Mouse (Mus musculus): ENCODE measurements around the gene Slc17a7. TPM values are rescaled to one million over a fixed set of nuclear protein-coding genes. Genes with fewer than 3 reads are reported as not detected.

Slc17a7 gene
- polyA plus RNA-seq, 1 experiment from 2014 or later, result not detected

- DNase-seq (ENCODE audit: low spot score), result peak; percentile 98
These were observed 9.4 kb upstream of the Slc17a7 start, which contains the start of the genes Pih1d1 and Aldh16a1 for GRCm38 (mm10) chr7:45154096-45154992. Gene Pih1d1, plus strand, starts transcription at chr7:45154303. Gene Aldh16a1, minus strand, starts transcription at chr7:45154584.

GRCm38 (mm10) chr7:45154993-45155514 lies 8.7 kb upstream of the Slc17a7 start:
- DNase-seq (ENCODE audit: low spot score), result peak; percentile 55

- no peak for DNase-seq (ENCODE audit: low spot score)
These were observed 8.2 kb upstream of the Slc17a7 start for GRCm38 (mm10) chr7:45155590-45155989.

GRCm38 (mm10) chr7:45156206-45156605 lies 7.5 kb upstream of the Slc17a7 start:
- DNase-seq (ENCODE audit: low spot score), result no peak

- no peak for DNase-seq (ENCODE audit: low spot score)
These were observed 6.3 kb upstream of the Slc17a7 start for GRCm38 (mm10) chr7:45157459-45157858.

- no peak for DNase-seq (ENCODE audit: low spot score)
These were observed 4.8 kb upstream of the Slc17a7 start for GRCm38 (mm10) chr7:45158991-45159390.

- DNase-seq (ENCODE audit: low spot score), result no peak
These were observed 3.4 kb upstream of the Slc17a7 start for GRCm38 (mm10) chr7:45160316-45160800.

- no peak for DNase-seq (ENCODE audit: low spot score)
These were observed 2.9 kb upstream of the Slc17a7 start for GRCm38 (mm10) chr7:45160866-45161265.

GRCm38 (mm10) chr7:45161612-45162473 lies 1.9 kb upstream of the Slc17a7 start:
- peak; percentile 87 for DNase-seq (ENCODE audit: low spot score)

- no peak for DNase-seq (ENCODE audit: low spot score)
These were observed 1.2 kb upstream of the Slc17a7 start for GRCm38 (mm10) chr7:45162551-45162950.

GRCm38 (mm10) chr7:45162996-45163615 lies 643 bp upstream of the Slc17a7 start:
- no peak for DNase-seq (ENCODE audit: low spot score)

GRCm38 (mm10) chr7:45164833-45165232 lies 1.1 kb downstream of the Slc17a7 start:
- no peak for DNase-seq (ENCODE audit: low spot score)

GRCm38 (mm10) chr7:45165701-45166100 lies 2.0 kb downstream of the Slc17a7 start:
- DNase-seq (ENCODE audit: low spot score), result no peak

GRCm38 (mm10) chr7:45166950-45167401 lies 3.2 kb downstream of the Slc17a7 start:
- DNase-seq (ENCODE audit: low spot score), result no peak

GRCm38 (mm10) chr7:45167761-45168445 lies 4.2 kb downstream of the Slc17a7 start:
- DNase-seq (ENCODE audit: low spot score), result no peak

GRCm38 (mm10) chr7:45168656-45169055 lies 4.9 kb downstream of the Slc17a7 start:
- DNase-seq (ENCODE audit: low spot score), result no peak

- DNase-seq (ENCODE audit: low spot score), result no peak
These were observed 5.7 kb downstream of the Slc17a7 start for GRCm38 (mm10) chr7:45169495-45169894.

- peak; percentile 34 for DNase-seq (ENCODE audit: low spot score)
These were observed 9.2 kb downstream of the Slc17a7 start for GRCm38 (mm10) chr7:45172974-45173373.

GRCm38 (mm10) chr7:45173772-45174171 lies 10.0 kb downstream of the Slc17a7 start:
- peak; percentile 54 for DNase-seq (ENCODE audit: low spot score)

GRCm38 (mm10) chr7:45174567-45175280 lies 11.0 kb downstream of the Slc17a7 start:
- no peak for DNase-seq (ENCODE audit: low spot score)

Data from thymus, postnatal 0 days (tissue).